Mouse (Mus musculus): ENCODE measurements around the gene Dpp3.

- TF ChIP-seq EP300 (IDR thresholded peaks at IDR 0.05; ENCODE audit: insufficient read depth, low read depth, low read length) (no peak), CTCF (IDR thresholded peaks at IDR 0.05) (no peak)
These were observed 14.6 kb upstream of the Dpp3 start, which contains the start of gene Peli3 for GRCm38 (mm10) chr19:4942551-4943252.
